Mouse (Mus musculus): ENCODE measurements at regions not wholly inside any gene's neighbourhood (a gene's known extent, or its start where the extent isn't known, plus 50 kb on each side); places are given as distances from the start of the nearest gene placed in this dataset.

DNA sequence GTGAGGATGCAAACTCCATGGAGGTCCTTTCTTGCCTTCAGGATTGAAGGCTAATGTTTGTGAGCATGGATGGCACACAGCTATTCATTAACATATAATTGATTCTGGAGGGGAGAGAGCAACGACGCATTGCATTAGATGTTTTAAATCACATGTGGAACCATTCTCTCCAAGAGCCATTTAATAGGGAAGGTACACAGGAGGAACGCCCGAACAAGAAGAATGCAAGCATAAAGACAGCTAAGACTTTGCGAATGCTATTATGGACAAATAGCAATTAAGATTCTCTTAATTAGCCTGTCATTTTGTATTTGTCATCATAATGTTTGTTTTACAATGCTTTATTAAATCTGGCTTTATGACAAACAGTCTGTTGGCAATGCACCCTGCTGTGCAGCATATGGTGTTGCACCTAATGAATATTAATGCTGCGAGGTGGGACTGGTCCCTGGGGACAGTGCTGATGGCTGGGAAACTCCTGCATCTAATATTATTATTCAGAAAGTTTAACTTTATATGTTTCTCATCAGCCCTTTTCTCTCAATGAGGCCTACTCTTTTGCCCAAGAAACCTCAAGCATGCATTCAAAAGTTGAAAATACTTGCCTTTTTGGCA lies 497.5 kb downstream of the Pros1 start:
- DNase-seq: peak; percentile 50 to 52

- no peak for DNase-seq
These were observed 494.1 kb downstream of the Epha3 start for GRCm38 (mm10) chr16:63369868-63370267.

GRCm38 (mm10) chr16:63371275-63371674 lies 492.7 kb downstream of the Epha3 start:
- no peak for DNase-seq

DNA sequence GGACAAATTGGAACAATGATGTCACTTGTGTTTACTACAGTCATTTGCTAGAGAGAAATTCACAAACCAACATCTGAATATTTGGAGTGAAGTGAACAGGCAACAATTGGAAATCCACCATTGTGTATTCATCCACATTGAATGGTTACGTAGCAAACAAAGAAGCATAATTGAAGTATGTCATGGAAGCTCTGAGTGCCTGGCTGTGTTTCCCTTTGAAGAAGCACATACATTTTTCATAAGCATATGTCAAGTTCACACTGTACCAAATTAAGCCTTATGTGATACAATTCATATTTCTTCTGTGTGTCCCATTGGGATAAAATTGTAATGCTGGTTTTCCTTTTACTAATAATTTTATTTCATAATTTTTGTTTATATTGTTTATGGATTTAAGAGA lies 459.0 kb downstream of the Epha3 start:
- no peak for DNase-seq

- no peak for DNase-seq
These were observed 451.3 kb downstream of the Epha3 start for GRCm38 (mm10) chr16:63412656-63413055.

DNA sequence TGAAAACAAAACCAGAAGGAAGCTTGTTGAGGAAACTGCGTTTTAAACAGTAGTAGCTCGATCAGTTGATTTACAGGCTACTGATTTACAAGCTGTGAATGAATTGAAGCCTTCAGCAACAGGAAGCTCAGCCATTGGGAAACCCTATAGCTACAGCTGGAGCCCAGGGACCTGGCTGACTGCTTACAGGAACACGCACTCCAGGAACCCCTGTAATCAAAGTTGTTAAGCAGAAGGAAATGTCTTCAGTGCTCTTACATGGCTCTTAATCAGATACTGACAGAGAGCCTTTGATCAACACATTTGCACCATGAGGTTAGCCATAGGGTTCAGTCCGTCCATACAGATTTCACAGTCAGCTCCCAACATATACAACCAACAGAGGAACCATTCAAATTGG lies 411.7 kb downstream of the Epha3 start:
- no peak for DNase-seq

GRCm38 (mm10) chr16:63466615-63467014 lies 397.4 kb downstream of the Epha3 start:
- no peak for DNase-seq

DNA sequence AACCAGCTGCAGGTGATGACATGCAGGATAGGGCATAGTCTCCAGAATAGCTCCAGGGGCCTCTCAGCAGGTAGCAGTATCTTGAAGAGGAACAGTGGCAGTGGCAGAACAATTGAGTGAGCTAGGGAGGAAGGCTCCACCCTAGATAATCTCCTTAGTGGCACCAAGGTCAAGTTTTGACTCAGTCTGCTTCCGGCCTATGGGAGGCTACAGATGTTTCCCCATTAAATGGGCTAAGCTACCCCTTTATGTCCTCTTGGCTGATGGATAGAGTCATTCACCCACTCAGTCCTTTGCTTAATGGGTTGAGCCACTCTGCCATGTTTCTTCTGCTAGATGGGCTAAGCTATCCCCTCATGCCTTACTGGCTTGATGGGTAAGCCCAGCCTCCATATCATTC lies 395.1 kb downstream of the Epha3 start:
- no peak for DNase-seq
